Mouse (Mus musculus): Measurements from ENCODE around the gene Pcsk2. TPM values are rescaled to one million over a fixed set of nuclear protein-coding genes. Genes with fewer than 3 reads are reported as not detected.

Gene Pcsk2
- polyA plus RNA-seq, 1 experiment from 2014 or later = 0.07 TPM

DNA sequence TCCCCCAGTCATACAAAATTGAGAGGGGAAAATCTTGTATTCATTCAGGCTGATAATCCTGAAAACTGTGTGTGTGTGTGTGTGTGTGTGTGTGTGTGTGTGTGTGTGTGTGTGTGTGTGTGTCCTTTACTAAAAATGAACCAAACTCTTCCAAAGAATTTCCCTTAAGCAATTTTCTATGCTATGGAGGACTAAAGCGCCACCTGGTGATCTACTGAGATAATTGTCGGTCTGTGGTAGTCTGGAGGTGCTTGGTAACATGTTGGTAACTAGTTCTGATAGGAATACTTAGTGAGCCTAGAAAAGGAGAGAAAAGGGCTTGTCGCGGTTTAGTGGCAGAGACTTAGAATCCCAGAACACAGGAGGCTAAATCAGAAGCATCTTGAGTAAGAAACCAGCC lies 230.5 kb downstream of the Pcsk2 start:
- WGBS = 6% methylated on average over 4 of the region's 4 CpGs
- TF ChIP-seq EP300 (IDR thresholded peaks at IDR 0.05) (no peak), CTCF (IDR thresholded peaks at IDR 0.05) (peak; percentile 60)
- no peak for ATAC-seq
- no peak overlapping the region for H3K27ac ChIP-seq (ENCODE audit: low read length)
- H3K9me3 ChIP-seq (ENCODE audit: low read length) = no peaks in the 10 kb centered on the region
- no peaks in the 10 kb centered on the region for H3K36me3 ChIP-seq (ENCODE audit: insufficient read depth, low read length)
- peak; percentile 38 for DNase-seq (ENCODE audit: low spot score)
- H3K4me3 ChIP-seq (ENCODE audit: low read depth, low read length) = no peak overlapping the region
- no peak overlapping the region for H3K4me2 ChIP-seq (replicated peaks; ENCODE audit: low read depth, low read length)
- H3K27me3 ChIP-seq (replicated peaks; ENCODE audit: insufficient read depth, low read length) = no peaks in the 10 kb centered on the region
- H3K4me1 ChIP-seq (ENCODE audit: insufficient read depth, low read depth, low read length) = no peaks in the 10 kb centered on the region
- H3K9ac ChIP-seq (replicated peaks; ENCODE audit: low read depth) = no peak overlapping the region

DNA sequence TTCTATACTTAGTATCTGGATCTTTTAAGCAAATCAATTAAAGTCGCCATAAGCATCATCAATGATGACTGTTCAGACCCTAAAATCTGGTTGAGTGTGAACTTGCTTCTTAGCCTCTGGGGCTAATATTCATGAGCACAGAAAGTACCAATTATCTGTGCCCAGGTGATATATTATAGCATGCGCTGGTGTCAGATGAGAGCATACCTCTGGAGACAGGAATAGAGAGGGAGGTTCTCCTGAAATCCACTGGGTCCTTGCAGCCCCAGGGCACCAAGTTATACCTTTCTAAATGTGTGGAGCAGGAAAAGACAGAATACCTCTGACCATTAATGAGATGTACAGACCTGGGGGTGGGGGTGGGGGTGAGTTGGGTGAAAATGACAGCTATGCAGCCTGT lies 234.4 kb downstream of the Pcsk2 start:
- TF ChIP-seq CTCF (IDR thresholded peaks at IDR 0.05) (no peak), EP300 (IDR thresholded peaks at IDR 0.05) (no peak)
- H3K9ac ChIP-seq (replicated peaks; ENCODE audit: low read depth) = no peak overlapping the region
- H3K9me3 ChIP-seq (ENCODE audit: low read length) = no peaks in the 10 kb centered on the region
- ATAC-seq = no peak
- no peak overlapping the region for H3K27ac ChIP-seq (ENCODE audit: low read length)
- H3K4me2 ChIP-seq (replicated peaks; ENCODE audit: low read depth, low read length) = no peak overlapping the region
- 70% methylated on average over 2 of the region's 2 CpGs for WGBS
- no peak overlapping the region for H3K4me3 ChIP-seq (ENCODE audit: low read depth, low read length)
- no peak for DNase-seq (ENCODE audit: low spot score)
- H3K4me1 ChIP-seq (ENCODE audit: insufficient read depth, low read depth, low read length) = no peaks in the 10 kb centered on the region
- H3K27me3 ChIP-seq (replicated peaks; ENCODE audit: insufficient read depth, low read length) = no peaks in the 10 kb centered on the region
- no peaks in the 10 kb centered on the region for H3K36me3 ChIP-seq (ENCODE audit: insufficient read depth, low read length)

DNA sequence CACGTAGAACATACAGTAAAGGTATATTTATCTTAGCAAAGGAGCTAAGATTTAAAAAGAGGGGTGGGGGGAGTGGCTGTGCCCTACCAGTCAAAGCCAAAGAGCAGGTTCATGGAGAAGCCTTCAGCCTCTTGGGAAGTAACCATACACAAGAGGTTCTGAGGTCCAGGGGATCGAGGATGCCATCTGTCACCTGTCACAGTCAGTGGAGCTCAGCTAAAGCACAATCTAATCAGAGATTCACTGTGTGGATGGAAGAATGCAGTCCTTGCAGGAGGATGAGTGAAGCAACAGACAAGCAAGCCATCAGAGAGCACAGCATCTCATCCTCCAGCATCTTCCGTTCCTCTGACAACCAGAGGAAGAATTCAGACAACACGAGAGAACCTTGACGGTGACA lies 244.0 kb downstream of the Pcsk2 start:
- Histone ChIP-seq H3K9ac (replicated peaks; ENCODE audit: low read depth) (no peak overlapping the region), H3K9me3 (ENCODE audit: low read length) (no peaks in the 10 kb centered on the region), H3K4me3 (ENCODE audit: low read depth, low read length) (no peak overlapping the region), H3K4me1 (ENCODE audit: insufficient read depth, low read depth, low read length) (no peaks in the 10 kb centered on the region), H3K4me2 (replicated peaks; ENCODE audit: low read depth, low read length) (no peak overlapping the region), H3K27ac (ENCODE audit: low read length) (no peak overlapping the region), H3K27me3 (replicated peaks; ENCODE audit: insufficient read depth, low read length) (no peaks in the 10 kb centered on the region), H3K36me3 (ENCODE audit: insufficient read depth, low read length) (no peaks in the 10 kb centered on the region)
- DNase-seq (ENCODE audit: low spot score) = no peak
- ATAC-seq = no peak
- 70% methylated on average over 5 of the region's 5 CpGs for WGBS
- no peak for TF ChIP-seq CTCF (IDR thresholded peaks at IDR 0.05)
- no peak for TF ChIP-seq EP300 (IDR thresholded peaks at IDR 0.05)

DNA sequence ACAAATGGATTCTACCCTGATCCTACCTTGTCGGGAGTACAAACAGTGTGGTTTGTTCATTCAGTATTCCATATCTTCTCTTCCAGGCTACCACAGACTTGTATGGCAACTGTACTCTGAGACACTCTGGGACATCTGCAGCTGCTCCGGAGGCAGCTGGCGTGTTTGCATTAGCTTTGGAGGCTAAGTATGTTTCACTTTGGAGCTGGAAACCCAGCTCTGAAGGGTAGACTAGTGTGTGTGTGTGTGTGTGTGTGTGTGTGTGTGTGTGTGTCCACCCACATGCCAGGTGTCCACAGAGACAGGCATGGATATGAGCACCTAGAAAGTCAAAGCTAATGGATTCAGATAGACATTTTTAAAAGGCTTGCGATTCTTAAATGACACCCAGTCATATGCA lies 249.9 kb downstream of the Pcsk2 start:
- WGBS = 73% methylated on average over 4 of the region's 4 CpGs
- TF ChIP-seq EP300 (IDR thresholded peaks at IDR 0.05) (no peak), CTCF (IDR thresholded peaks at IDR 0.05) (no peak)
- no peak for DNase-seq (ENCODE audit: low spot score)

DNA sequence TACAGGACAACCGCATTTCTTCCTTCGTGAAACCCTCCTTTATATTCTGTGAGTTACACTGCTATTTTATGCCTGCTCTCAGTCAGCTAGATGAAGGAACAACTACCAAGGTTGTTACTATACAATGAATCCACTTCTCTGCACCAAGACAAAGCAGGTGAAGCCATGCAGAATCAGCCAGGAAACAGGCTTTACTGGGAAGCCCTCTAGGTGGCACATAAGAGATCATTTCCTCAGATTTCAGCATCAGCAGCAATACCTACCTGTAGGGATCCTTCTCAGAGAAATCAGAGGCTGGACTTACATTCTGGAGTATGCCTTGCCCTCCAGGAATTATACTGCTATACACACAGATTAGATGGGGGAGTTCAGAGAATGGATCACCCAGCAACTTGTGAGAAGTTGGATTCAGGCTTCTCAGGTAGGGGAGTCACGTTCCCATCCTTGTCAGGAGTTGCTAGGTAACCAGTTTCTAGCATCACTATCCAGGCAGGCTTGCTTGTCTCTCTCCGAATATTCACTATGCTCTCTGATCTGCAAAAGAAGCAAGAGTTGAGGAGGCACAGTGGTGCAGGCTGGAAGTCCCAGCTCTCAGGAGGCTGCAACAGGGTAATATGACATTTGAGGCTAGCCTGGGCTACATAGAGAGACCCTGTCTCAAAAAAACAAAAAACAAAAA lies 250.5 kb downstream of the Pcsk2 start:
- DNase-seq (ENCODE audit: low spot score) (no peak), ATAC-seq (no peak)
- TF ChIP-seq CTCF (IDR thresholded peaks at IDR 0.05) (no peak), EP300 (IDR thresholded peaks at IDR 0.05) (no peak)
- 69% methylated on average over 4 of the region's 4 CpGs for WGBS
- no peaks in the 10 kb centered on the region for H3K9me3 ChIP-seq (ENCODE audit: low read length)
- H3K27ac ChIP-seq (ENCODE audit: low read length) = no peak overlapping the region
- H3K4me1 ChIP-seq (ENCODE audit: insufficient read depth, low read depth, low read length) = no peaks in the 10 kb centered on the region
- no peaks in the 10 kb centered on the region for H3K36me3 ChIP-seq (ENCODE audit: insufficient read depth, low read length)
- no peak overlapping the region for H3K4me3 ChIP-seq (ENCODE audit: low read depth, low read length)
- H3K4me2 ChIP-seq (replicated peaks; ENCODE audit: low read depth, low read length) = no peak overlapping the region
- no peak overlapping the region for H3K9ac ChIP-seq (replicated peaks; ENCODE audit: low read depth)
- no peaks in the 10 kb centered on the region for H3K27me3 ChIP-seq (replicated peaks; ENCODE audit: insufficient read depth, low read length)

More for the DNA sequence above, 249.9 kb downstream of the Pcsk2 start:
- Histone ChIP-seq H3K27ac (ENCODE audit: low read length) (no peak overlapping the region), H3K4me1 (ENCODE audit: insufficient read depth, low read depth, low read length) (no peaks in the 10 kb centered on the region), H3K4me3 (ENCODE audit: low read depth, low read length) (no peak overlapping the region), H3K9me3 (ENCODE audit: low read length) (no peaks in the 10 kb centered on the region), H3K4me2 (replicated peaks; ENCODE audit: low read depth, low read length) (no peak overlapping the region), H3K9ac (replicated peaks; ENCODE audit: low read depth) (no peak overlapping the region), H3K36me3 (ENCODE audit: insufficient read depth, low read length) (no peaks in the 10 kb centered on the region), H3K27me3 (replicated peaks; ENCODE audit: insufficient read depth, low read length) (no peaks in the 10 kb centered on the region)
- no peak for ATAC-seq

DNA sequence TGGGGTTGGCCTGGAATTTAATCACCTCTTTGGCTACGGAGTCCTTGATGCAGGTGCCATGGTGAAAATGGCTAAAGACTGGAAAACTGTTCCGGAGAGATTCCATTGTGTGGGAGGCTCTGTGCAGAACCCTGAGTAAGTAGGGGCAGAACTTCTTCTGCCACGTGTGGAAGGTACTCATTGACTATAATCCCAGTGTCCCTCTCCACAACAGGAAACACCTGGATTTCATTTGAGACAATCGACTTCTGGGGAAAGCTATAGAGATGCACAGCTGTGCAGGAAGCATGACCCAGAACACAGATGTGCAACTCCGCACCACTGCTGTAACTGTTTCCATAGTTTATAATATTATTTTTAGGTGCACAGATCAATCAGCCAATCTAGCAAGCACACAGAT lies 255.1 kb downstream of the Pcsk2 start:
- no peak overlapping the region for H3K27ac ChIP-seq (ENCODE audit: low read length)
- H3K27me3 ChIP-seq (replicated peaks; ENCODE audit: insufficient read depth, low read length) = no peaks in the 10 kb centered on the region
- no peak overlapping the region for H3K4me2 ChIP-seq (replicated peaks; ENCODE audit: low read depth, low read length)
- 58% methylated on average over 5 of the region's 5 CpGs for WGBS
- no peak overlapping the region for H3K4me3 ChIP-seq (ENCODE audit: low read depth, low read length)
- no peaks in the 10 kb centered on the region for H3K36me3 ChIP-seq (ENCODE audit: insufficient read depth, low read length)
- no peak for DNase-seq (ENCODE audit: low spot score)
- no peak overlapping the region for H3K9ac ChIP-seq (replicated peaks; ENCODE audit: low read depth)
- no peaks in the 10 kb centered on the region for H3K4me1 ChIP-seq (ENCODE audit: insufficient read depth, low read depth, low read length)
- ATAC-seq = no peak
- TF ChIP-seq EP300 (IDR thresholded peaks at IDR 0.05) = no peak
- no peak for TF ChIP-seq CTCF (IDR thresholded peaks at IDR 0.05)
- no peaks in the 10 kb centered on the region for H3K9me3 ChIP-seq (ENCODE audit: low read length)

Data from lung, postnatal 0 days (tissue).